Mouse (Mus musculus) cerebellum, adult 2 months (tissue): Measurements from ENCODE around the gene Bmp7. TPM values are rescaled to one million over a fixed set of nuclear protein-coding genes. Genes with fewer than 3 reads are reported as not detected.
A peak's percentile ranks its signal among the peaks of the same experiment; 100 is the strongest.

Experiments used
- DNase-seq, 2 experiments: peaks; one replicate each; pipeline ENCODE4 v3.0.0; 2021
- H3K27ac ChIP-seq: fragments of 200-500 bp; 2 replicates; pipeline ENCODE4 v1.5.1; 2012; ENCODE audit warnings: low read length, control low read depth, inconsistent platforms; ENCODE audit not compliant: insufficient read depth
- H3K27me3 ChIP-seq: fragments of 200-500 bp; 2 replicates; pipeline ENCODE4 v1.6.1; 2012; ENCODE audit warnings: inconsistent platforms, mild to moderate bottlenecking, low read length, moderate library complexity; ENCODE audit not compliant: control insufficient read depth, insufficient read depth
- H3K4me1 ChIP-seq: fragments of 200-500 bp; 2 replicates; pipeline ENCODE4 v1.6.1; 2011; ENCODE audit warnings: low read length; ENCODE audit not compliant: control insufficient read depth, insufficient read depth
- H3K4me3 ChIP-seq: fragments of 200-500 bp; replicated peaks from 2 replicates; pipeline ENCODE3; 2011; ENCODE audit warnings: mild to moderate bottlenecking, low read depth, low read length, control low read depth; ENCODE audit not compliant: insufficient read depth
- CTCF ChIP-seq: fragments of 200-500 bp; IDR thresholded peaks from 2 replicates; pipeline ENCODE4 v1.5.1; 2011; ENCODE audit warnings: low read depth, mild to moderate bottlenecking, control low read depth, low read length, moderate library complexity, borderline replicate concordance; ENCODE audit not compliant: insufficient read depth
- POLR2A ChIP-seq: fragments of 200-500 bp; IDR thresholded peaks from 2 replicates; pipeline ENCODE4 v1.6.1; 2011; ENCODE audit warnings: low read length, control low read depth, borderline replicate concordance; ENCODE audit not compliant: insufficient read depth
- WGBS: fragments of 180-500 bp; shearing (Covaris S2); methylation state at CpG from one replicate; pipeline ENCODE4 v1.1.7; 2018; 5-methylcytosine and 5-hydroxymethylcytosine counted together
- polyA plus RNA-seq: library from polyadenylated mRNA; depleted of rRNA; stranded (reverse); fragments of >200 nt; gene quantifications from 2 replicates; pipeline ENCODE4 v1.2.3, GENCODE M21; 2012

The Bmp7 gene
- polyA plus RNA-seq, 1 experiment, result 3.9 TPM

GRCm38 (mm10) chr2:172848193-172848592, 91.9 kb downstream of the Bmp7 start:
- DNase-seq, result no peak
- H3K27me3 ChIP-seq, result no peaks in the 10 kb centered on the region
- peak; percentile 47; the same call in 1 of the 2 replicates for TF ChIP-seq CTCF
- no peak for TF ChIP-seq POLR2A
- no peak overlapping the region for H3K27ac ChIP-seq
- H3K4me1 ChIP-seq, result no peaks in the 10 kb centered on the region
- 57% methylated on average over 6 of the region's 6 CpGs for WGBS
- no peak overlapping the region for H3K4me3 ChIP-seq

GRCm38 (mm10) chr2:172846311-172846575, 93.9 kb downstream of the Bmp7 start:
- no peak for DNase-seq
- TF ChIP-seq CTCF, result no peak
- no peak for TF ChIP-seq POLR2A
- 90% methylated on average over 4 of the region's 4 CpGs for WGBS
- Histone ChIP-seq H3K27ac (no peak overlapping the region), H3K27me3 (no peaks in the 10 kb centered on the region), H3K4me1 (no peaks in the 10 kb centered on the region), H3K4me3 (no peak overlapping the region)

- no peak for TF ChIP-seq POLR2A
- no peak for TF ChIP-seq CTCF
- no peaks in the 10 kb centered on the region for H3K4me1 ChIP-seq
- WGBS, result 56% methylated on average over 31 of the region's 31 CpGs
- no peaks in the 10 kb centered on the region for H3K27me3 ChIP-seq
- no peak overlapping the region for H3K27ac ChIP-seq
- DNase-seq, result no peak
- no peak overlapping the region for H3K4me3 ChIP-seq
These were observed 94.4 kb downstream of the Bmp7 start for GRCm38 (mm10) chr2:172845536-172846310.

- TF ChIP-seq POLR2A (no peak), CTCF (no peak)
- Histone ChIP-seq H3K4me1 (no peaks in the 10 kb centered on the region; the same call in 1 of the 2 replicates), H3K27ac (no peak overlapping the region), H3K27me3 (no peaks in the 10 kb centered on the region), H3K4me3 (no peak overlapping the region)
- no peak for DNase-seq
- 80% methylated on average over 9 of the region's 9 CpGs for WGBS
These were observed 96.2 kb downstream of the Bmp7 start for GRCm38 (mm10) chr2:172843903-172844302.

- Histone ChIP-seq H3K4me3 (no peak overlapping the region), H3K27me3 (no peaks in the 10 kb centered on the region), H3K27ac (no peak overlapping the region), H3K4me1 (no peaks in the 10 kb centered on the region; the same call in 1 of the 2 replicates)
- 77% methylated on average over 4 of the region's 4 CpGs for WGBS
- TF ChIP-seq CTCF (no peak), POLR2A (no peak)
- no peak for DNase-seq
These were observed 97.8 kb downstream of the Bmp7 start for GRCm38 (mm10) chr2:172842306-172842705.

GRCm38 (mm10) chr2:172840905-172841750, 99.0 kb downstream of the Bmp7 start:
- WGBS, result 23% methylated on average over 11 of the region's 11 CpGs
- no peak overlapping the region for H3K27ac ChIP-seq
- no peaks in the 10 kb centered on the region; the same call in 1 of the 2 replicates for H3K4me1 ChIP-seq
- H3K27me3 ChIP-seq, result no peaks in the 10 kb centered on the region
- no peak overlapping the region for H3K4me3 ChIP-seq
- no peak for TF ChIP-seq POLR2A
- TF ChIP-seq CTCF, result no peak
- DNase-seq, result peak; percentile 26 to 55

- no peak for DNase-seq
- Histone ChIP-seq H3K27me3 (no peaks in the 10 kb centered on the region), H3K4me1 (no peaks in the 10 kb centered on the region; the same call in 1 of the 2 replicates), H3K27ac (no peak overlapping the region), H3K4me3 (no peak overlapping the region)
- TF ChIP-seq CTCF (no peak), POLR2A (no peak)
- WGBS, result 58% methylated on average over 10 of the region's 10 CpGs
These were observed 100.7 kb downstream of the Bmp7 start for GRCm38 (mm10) chr2:172839317-172839980.

GRCm38 (mm10) chr2:172836516-172836915, 103.6 kb downstream of the Bmp7 start:
- no peak for DNase-seq
- Histone ChIP-seq H3K27me3 (no peaks in the 10 kb centered on the region), H3K4me3 (no peak overlapping the region), H3K27ac (no peak overlapping the region), H3K4me1 (no peaks in the 10 kb centered on the region; the same call in 1 of the 2 replicates)
- TF ChIP-seq CTCF (no peak), POLR2A (no peak)
- WGBS, result 85% methylated on average over 6 of the region's 6 CpGs
